Comparison of ENCODE assay signal across 8 mouse cellular contexts in the genomic region with DNA sequence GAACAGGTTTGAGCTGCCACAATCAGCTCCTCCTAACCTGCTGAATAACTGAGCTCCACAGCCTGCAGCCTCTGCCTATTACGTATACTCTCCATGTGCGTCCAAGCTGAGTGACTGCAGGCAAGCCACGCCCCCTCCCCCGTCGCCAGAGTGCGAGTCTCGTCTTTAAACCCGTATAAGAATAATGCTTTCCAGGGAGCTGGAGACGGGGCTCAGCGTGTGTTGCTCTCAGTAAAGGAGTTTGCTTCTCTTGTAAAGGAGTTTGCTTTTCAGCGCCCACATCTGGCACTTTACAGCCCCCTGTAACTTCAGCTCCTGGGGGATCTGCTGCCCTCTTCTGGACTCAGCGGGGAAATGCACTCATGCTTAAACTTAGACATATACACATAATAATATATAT. TPM values are rescaled to one million over a fixed set of nuclear protein-coding genes. Genes with fewer than 3 reads are reported as not detected.
DNase-seq lines count a peak whose midpoint lies in the region; ATAC-seq and TF ChIP-seq lines count a peak whose summit lies in the region.

No protein-coding gene starts in this region.

- H3K27me3 ChIP-seq in heart, embryonic 15.5 days, result no peaks in the 10 kb centered on the region
- H3K27me3 ChIP-seq in hindbrain, embryonic 13.5 days, result 0 out of 2 replicates have a peak, but pooled peaks cover 5% of the 10 kb centered on the region
- H3K27me3 ChIP-seq in liver, embryonic 14.5 days (ENCODE audit: control insufficient read depth, insufficient read depth, low read length), result no peaks in the 10 kb centered on the region
- no peaks in the 10 kb centered on the region for H3K27me3 ChIP-seq in stomach, postnatal 0 days (ENCODE audit: control insufficient read depth, insufficient read depth, low read length)

- no peak for TF ChIP-seq POLR2A in bone marrow macrophage, adult 2 months (IDR thresholded peaks at IDR 0.05; ENCODE audit: borderline replicate concordance, low read depth, low read length)

- ATAC-seq in heart, embryonic 15.5 days (replicated peaks; ENCODE audit: insufficient number of reproducible peaks, insufficient read depth, low FRiP score, low read depth), result no peak
- no peak for ATAC-seq in hindbrain, embryonic 13.5 days (ENCODE audit: low FRiP score)
- 0 out of 2 replicates have a peak, but pooled peaks have one; percentile 35 for ATAC-seq in liver, embryonic 14.5 days (ENCODE audit: insufficient read depth)
- peak; percentile 40; the same call in 1 of the 2 replicates for ATAC-seq in stomach, postnatal 0 days (ENCODE audit: low FRiP score, low TSS enrichment)

- no peak for DNase-seq in heart, postnatal 25 days (ENCODE audit: low spot score)
- peak in 1 of 3 experiments; percentile 19 for DNase-seq in liver, embryonic 14.5 days (ENCODE audit: low read depth in 3 of 3, low spot score in 3 of 3)
- peak; percentile 62 for DNase-seq in stomach, postnatal 0 days (ENCODE audit: low spot score)
- DNase-seq in MN1 (ENCODE audit: low spot score), result no peak
- no peak for DNase-seq in gastrocnemius, postnatal 14 days

- no peak overlapping the region for H3K9ac ChIP-seq in heart, embryonic 15.5 days
- H3K9ac ChIP-seq in hindbrain, embryonic 13.5 days, result no peak overlapping the region
- H3K9ac ChIP-seq in liver, embryonic 14.5 days (replicated peaks), result no peak overlapping the region
- no peak overlapping the region for H3K9ac ChIP-seq in stomach, postnatal 0 days (ENCODE audit: low read length)

- H3K36me3 ChIP-seq in heart, embryonic 15.5 days, result no peaks in the 10 kb centered on the region
- no peaks in the 10 kb centered on the region for H3K36me3 ChIP-seq in hindbrain, embryonic 13.5 days
- H3K36me3 ChIP-seq in liver, embryonic 14.5 days (replicated peaks; ENCODE audit: control insufficient read depth, insufficient read depth, low read depth), result no peaks in the 10 kb centered on the region
- no peaks in the 10 kb centered on the region for H3K36me3 ChIP-seq in stomach, postnatal 0 days (ENCODE audit: control insufficient read depth, insufficient read depth, low read length)

- peak overlapping the region; percentile 27; the same call in 1 of the 2 replicates for H3K4me2 ChIP-seq in heart, embryonic 15.5 days
- peak overlapping the region; percentile 29; the same call in 1 of the 2 replicates for H3K4me2 ChIP-seq in hindbrain, embryonic 13.5 days
- H3K4me2 ChIP-seq in liver, embryonic 14.5 days (ENCODE audit: low read depth), result peak overlapping the region; percentile 9; the same call in 1 of the 2 replicates
- 0 out of 2 replicates have a peak overlapping the region, but pooled peaks have one; percentile 23 for H3K4me2 ChIP-seq in stomach, postnatal 0 days (replicated peaks; ENCODE audit: low read depth)

- 7% methylated on average over 12 of the region's 12 CpGs for WGBS in heart, embryonic 15.5 days
- WGBS in hindbrain, embryonic 13.5 days, result 1% methylated on average over 12 of the region's 12 CpGs
- WGBS in liver, embryonic 14.5 days (ENCODE audit: insufficient replicate concordance), result 5% methylated on average over 12 of the region's 12 CpGs
- 6% methylated on average over 12 of the region's 12 CpGs for WGBS in stomach, postnatal 0 days

- peak overlapping the region; percentile 17; the same call in 1 of the 2 replicates for H3K4me3 ChIP-seq in heart, embryonic 15.5 days
- H3K4me3 ChIP-seq in bone marrow macrophage, adult 2 months (ENCODE audit: insufficient read depth, low read length), result no peak overlapping the region
- H3K4me3 ChIP-seq in hindbrain, embryonic 13.5 days, result peak overlapping the region; percentile 21; the same call in 1 of the 2 replicates
- peak overlapping the region in 1 of 2 experiments; percentile 26; a peak in 2 of 4 replicates for H3K4me3 ChIP-seq in liver, embryonic 14.5 days (ENCODE audit: insufficient read depth in 1 of 2, low read depth in 2 of 2, low read length in 2 of 2)
- H3K4me3 ChIP-seq in stomach, postnatal 0 days (ENCODE audit: low read depth, low read length), result no peak overlapping the region

- peak; percentile 41; the same call in 1 of the 2 replicates for TF ChIP-seq CTCF in bone marrow macrophage, adult 2 months (IDR thresholded peaks at IDR 0.05; ENCODE audit: low read depth, low read length)
- peak; percentile 58 for TF ChIP-seq CTCF in liver, embryonic 14.5 days (IDR thresholded peaks at IDR 0.05; ENCODE audit: low read depth)
- peak; percentile 69 for TF ChIP-seq CTCF in stomach, postnatal 0 days (IDR thresholded peaks at IDR 0.05; ENCODE audit: low read depth)

- no peak overlapping the region for H3K27ac ChIP-seq in heart, embryonic 15.5 days
- no peak overlapping the region for H3K27ac ChIP-seq in bone marrow macrophage, adult 2 months (ENCODE audit: insufficient read depth, low read depth, low read length)
- H3K27ac ChIP-seq in hindbrain, embryonic 13.5 days, result no peak overlapping the region
- H3K27ac ChIP-seq in liver, embryonic 14.5 days, result no peak overlapping the region
- H3K27ac ChIP-seq in stomach, postnatal 0 days (replicated peaks), result no peak overlapping the region

- peaks cover 46% of the 10 kb centered on the region for H3K4me1 ChIP-seq in heart, embryonic 15.5 days (replicated peaks)
- no peaks in the 10 kb centered on the region for H3K4me1 ChIP-seq in bone marrow macrophage, adult 2 months (ENCODE audit: control insufficient read depth, insufficient read depth, low read length)
- no peaks in the 10 kb centered on the region for H3K4me1 ChIP-seq in hindbrain, embryonic 13.5 days (replicated peaks)
- 0 out of 4 replicates have a peak, but pooled peaks cover 0 to 2% of the 10 kb centered on the region in 2 experiments for H3K4me1 ChIP-seq in liver, embryonic 14.5 days (replicated peaks; ENCODE audit: control insufficient read depth in 2 of 2, insufficient read depth in 2 of 2, low read length in 1 of 2)
- H3K4me1 ChIP-seq in stomach, postnatal 0 days (replicated peaks; ENCODE audit: control insufficient read depth, insufficient read depth), result no peaks in the 10 kb centered on the region

- intact Hi-C loops in heart, postnatal 25 days (cut with DNase I), result loop anchor here (2.0 kb wide), 1 partner anchor 19 kb away; no protein-coding TSS in a partner anchor
- intact Hi-C loops in gastrocnemius, postnatal 14 days (cut with DNase I; ENCODE audit: low total_unique reads), result no loop called here

- H3K9me3 ChIP-seq in heart, embryonic 15.5 days (replicated peaks), result no peaks in the 10 kb centered on the region
- no peaks in the 10 kb centered on the region for H3K9me3 ChIP-seq in hindbrain, embryonic 13.5 days
- H3K9me3 ChIP-seq in liver, embryonic 14.5 days (ENCODE audit: control insufficient read depth, low read length), result no peaks in the 10 kb centered on the region
- no peaks in the 10 kb centered on the region for H3K9me3 ChIP-seq in stomach, postnatal 0 days (ENCODE audit: control insufficient read depth, low read length)

- no peak for TF ChIP-seq EP300 in liver, embryonic 14.5 days (IDR thresholded peaks at IDR 0.05; ENCODE audit: low read depth)
- TF ChIP-seq EP300 in stomach, postnatal 0 days (optimal IDR thresholded peaks at IDR 0.05), result no peak

RNA-seq across cellular contexts. Expression of a gene that starts 7.2 kb away (rescaled TPM):
- polyA plus RNA-seq in heart, embryonic 15.5 days (2015; fragmentation: Nextera tagmentation; extraction: Ambion mirVana), result 11.3 and 12.2 TPM in 2 replicates
- 100 to 1,000 TPM; 182 to 193 TPM for total RNA-seq in heart, postnatal 25 days (2021)
- polyA plus RNA-seq in bone marrow macrophage, adult 2 months (2012; ENCODE audit: insufficient read depth, insufficient read length, missing spikeins), result 0.19 and 0.24 TPM in 2 replicates
- 1.9 and 3.2 TPM in 2 replicates for polyA plus RNA-seq in hindbrain, embryonic 13.5 days (2015; fragmentation: Nextera tagmentation; extraction: Ambion mirVana)
- 0.22 and 0.29 TPM in 2 replicates for polyA plus RNA-seq in liver, embryonic 14.5 days (2012; rRNA removed)
- 0.20 and 0.44 TPM in 2 replicates for polyA plus RNA-seq in liver, embryonic 14.5 days (2014; fragmentation: Nextera tagmentation; extraction: Ambion mirVana)
- polyA plus RNA-seq in stomach, postnatal 0 days (2015; fragmentation: Nextera tagmentation; extraction: Ambion mirVana), result 1.3 and 1.4 TPM in 2 replicates
- 10 to 100 TPM; 66.4 to 98.1 TPM for total RNA-seq in gastrocnemius, postnatal 14 days (2021)

RNA-seq across cellular contexts. Expression of a gene that starts 23.3 kb away (rescaled TPM):
- 37.3 and 41.9 TPM in 2 replicates for polyA plus RNA-seq in heart, embryonic 15.5 days (2015; fragmentation: Nextera tagmentation; extraction: Ambion mirVana)
- total RNA-seq in heart, postnatal 25 days (2021), result 10 to 100 TPM; 29.7 to 32.3 TPM
- polyA plus RNA-seq in bone marrow macrophage, adult 2 months (2012; ENCODE audit: insufficient read depth, insufficient read length, missing spikeins), result 1.8 and 3.5 TPM in 2 replicates
- 10.4 and 11.1 TPM in 2 replicates for polyA plus RNA-seq in hindbrain, embryonic 13.5 days (2015; fragmentation: Nextera tagmentation; extraction: Ambion mirVana)
- polyA plus RNA-seq in liver, embryonic 14.5 days (2012; rRNA removed), result 13.1 and 13.3 TPM in 2 replicates
- 11.0 and 11.4 TPM in 2 replicates for polyA plus RNA-seq in liver, embryonic 14.5 days (2014; fragmentation: Nextera tagmentation; extraction: Ambion mirVana)
- 15.1 and 16.2 TPM in 2 replicates for polyA plus RNA-seq in stomach, postnatal 0 days (2015; fragmentation: Nextera tagmentation; extraction: Ambion mirVana)
- total RNA-seq in gastrocnemius, postnatal 14 days (2021), result 1 to 10 TPM; 6.5 to 7.2 TPM

RNA-seq across cellular contexts. Expression of a gene that starts 25.5 kb away (rescaled TPM):
- 7.8 and 7.9 TPM in 2 replicates for polyA plus RNA-seq in heart, embryonic 15.5 days (2015; fragmentation: Nextera tagmentation; extraction: Ambion mirVana)
- 1 to 10 TPM in 1 of 2 experiments, under 1 TPM in 1; 0.83 to 1.4 TPM for total RNA-seq in heart, postnatal 25 days (2021)
- polyA plus RNA-seq in bone marrow macrophage, adult 2 months (2012; ENCODE audit: insufficient read depth, insufficient read length, missing spikeins), result 3.3 and 4.2 TPM in 2 replicates
- 5.4 and 6.3 TPM in 2 replicates for polyA plus RNA-seq in hindbrain, embryonic 13.5 days (2015; fragmentation: Nextera tagmentation; extraction: Ambion mirVana)
- 3.3 and 3.9 TPM in 2 replicates for polyA plus RNA-seq in liver, embryonic 14.5 days (2012; rRNA removed)
- polyA plus RNA-seq in liver, embryonic 14.5 days (2014; fragmentation: Nextera tagmentation; extraction: Ambion mirVana), result 4.5 and 5.7 TPM in 2 replicates
- 6.2 and 6.9 TPM in 2 replicates for polyA plus RNA-seq in stomach, postnatal 0 days (2015; fragmentation: Nextera tagmentation; extraction: Ambion mirVana)
- total RNA-seq in gastrocnemius, postnatal 14 days (2021), result 1 to 10 TPM; 1.1 to 1.5 TPM

Comparison
In these comparisons a context has a peak if more than half of its experiments do, and no peak if none do; other contexts are left out.
1. ATAC-seq: peak in liver, embryonic 14.5 days (single experiment) and stomach, postnatal 0 days (single experiment); none in heart, embryonic 15.5 days (single experiment) and hindbrain, embryonic 13.5 days (single experiment).
2. H3K4me3 ChIP-seq: peak in heart, embryonic 15.5 days (single experiment) and hindbrain, embryonic 13.5 days (single experiment); none in bone marrow macrophage, adult 2 months (single experiment) and stomach, postnatal 0 days (single experiment).
3. Peak in every context shown above with its lines, with median percentiles within 50 percentile points of each other: H3K4me2 ChIP-seq and CTCF ChIP-seq.